Mouse (Mus musculus) right cerebral cortex, postnatal 4 days (tissue): ENCODE results near the gene Scaf1.
"Not testable (repeated sequence)": the region's sequence is repeated elsewhere in the genome, so short reads cannot be mapped to it uniquely, and the experiment has no call there.

Experiments used
- DNase-seq: peaks from one replicate; pipeline ENCODE4 v3.0.0-alpha.2; 2022

Gene Scaf1

DNA sequence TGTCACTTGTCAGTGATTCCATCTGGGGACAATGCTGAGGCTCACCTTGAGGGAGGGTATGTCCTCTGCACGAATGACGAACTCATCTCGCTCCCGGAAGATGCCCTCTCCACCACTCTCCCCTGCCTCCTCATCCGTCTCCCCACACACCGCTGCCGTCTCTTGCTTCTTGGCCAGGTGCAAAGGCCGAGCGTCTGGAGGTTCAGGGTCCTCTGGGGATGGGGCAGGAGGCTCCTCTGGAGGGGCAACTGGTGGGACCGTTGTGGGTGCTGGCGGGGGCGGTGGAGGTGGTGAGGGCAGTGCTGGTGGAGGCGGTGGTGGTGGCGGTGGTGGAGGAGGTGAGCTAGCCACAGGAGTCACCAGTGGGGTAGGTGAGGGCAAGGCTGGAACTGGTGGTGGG is 27.1 kb upstream of the Scaf1 start:
- no peak for DNase-seq

DNA sequence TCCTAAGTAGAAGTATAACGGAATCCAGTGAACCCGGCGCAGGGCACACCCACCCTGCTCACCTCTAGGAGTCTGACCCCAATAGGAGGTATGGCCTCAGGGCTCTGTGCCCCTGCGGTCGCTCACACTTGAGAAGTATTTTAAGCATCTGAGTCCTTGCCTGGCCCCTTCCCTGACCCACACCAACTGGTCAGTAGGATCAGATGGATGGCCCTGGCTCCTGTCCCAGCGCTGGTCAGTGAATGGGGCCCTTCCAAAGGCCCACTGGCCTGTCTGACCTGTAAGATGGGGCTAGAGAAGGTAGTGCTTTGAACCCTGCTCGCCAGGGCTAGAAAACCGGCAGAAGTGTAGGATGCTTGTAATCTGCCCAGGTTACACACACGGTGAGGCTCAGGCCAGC is 24.7 kb upstream of the Scaf1 start:
- no peak for DNase-seq

DNA sequence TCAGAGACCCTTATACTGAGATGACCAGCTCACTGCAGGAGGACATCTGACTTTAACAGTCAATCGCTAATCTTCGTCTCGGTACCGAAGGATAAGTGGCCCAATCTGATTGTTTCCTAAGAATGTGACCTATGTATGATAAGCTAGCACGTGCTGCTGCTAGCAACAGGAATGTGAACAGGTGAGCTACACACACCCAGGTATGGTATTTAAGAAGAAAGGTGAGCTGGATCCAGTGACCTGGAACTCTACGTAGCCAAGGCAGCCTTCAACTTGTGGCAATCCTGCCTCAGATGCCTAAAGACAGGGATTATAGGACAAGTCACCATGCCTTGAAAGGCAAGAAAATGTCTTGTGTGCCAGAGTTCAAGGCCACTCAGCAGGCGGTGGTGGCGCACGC is 22.2 kb upstream of the Scaf1 start:
- DNase-seq, result no peak

DNA sequence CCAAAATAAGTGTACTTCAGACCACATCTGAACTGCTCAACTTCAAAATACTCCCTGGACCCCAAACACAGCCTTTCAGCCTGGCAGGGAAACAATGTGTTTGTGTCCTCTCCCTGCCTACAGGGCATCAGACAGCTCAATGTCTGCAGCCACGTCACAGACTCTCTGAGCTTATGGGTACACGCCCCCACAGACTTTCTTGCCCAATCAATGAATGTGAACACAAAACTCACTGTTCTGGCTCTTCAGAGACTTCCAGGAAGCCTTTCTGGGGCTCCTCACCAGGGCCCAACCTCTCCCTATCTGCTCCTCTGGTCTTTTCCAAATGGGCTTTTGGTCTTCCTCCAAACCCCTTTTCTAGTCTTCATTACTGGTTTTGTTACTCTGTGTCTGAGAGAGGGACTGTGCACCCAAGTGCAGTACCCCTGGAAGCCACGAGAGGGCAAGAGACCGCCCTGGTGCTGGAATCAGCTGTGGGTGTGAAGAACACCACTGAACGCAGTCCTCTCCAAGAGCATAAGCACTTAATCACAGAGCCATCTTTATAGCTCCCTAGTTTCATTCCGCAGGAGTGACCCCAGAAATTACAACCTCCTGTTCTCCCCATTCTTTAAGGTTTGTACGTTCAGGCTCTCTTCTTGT is 21.7 kb upstream of the Scaf1 start:
- peak; percentile 55 for DNase-seq

DNA sequence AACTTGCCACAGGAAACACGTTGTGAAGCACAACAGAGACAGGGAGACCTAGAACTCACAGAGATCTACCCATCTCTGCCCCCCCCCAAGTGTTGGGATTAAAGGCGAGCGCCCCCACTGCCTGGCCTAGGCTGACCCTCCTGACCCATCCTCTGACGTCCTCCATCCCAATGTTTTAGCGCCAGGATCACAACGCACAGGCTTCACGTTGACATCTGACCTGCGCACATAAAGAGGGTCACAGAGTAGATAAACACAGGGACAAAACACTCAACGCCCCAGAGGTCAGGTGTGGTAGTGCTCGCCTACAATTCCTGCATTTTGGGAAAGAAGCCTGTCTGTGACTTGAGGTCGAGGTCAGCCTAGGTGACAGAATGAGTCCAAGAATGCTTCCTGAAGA is 20.5 kb upstream of the Scaf1 start:
- no peak for DNase-seq

DNA sequence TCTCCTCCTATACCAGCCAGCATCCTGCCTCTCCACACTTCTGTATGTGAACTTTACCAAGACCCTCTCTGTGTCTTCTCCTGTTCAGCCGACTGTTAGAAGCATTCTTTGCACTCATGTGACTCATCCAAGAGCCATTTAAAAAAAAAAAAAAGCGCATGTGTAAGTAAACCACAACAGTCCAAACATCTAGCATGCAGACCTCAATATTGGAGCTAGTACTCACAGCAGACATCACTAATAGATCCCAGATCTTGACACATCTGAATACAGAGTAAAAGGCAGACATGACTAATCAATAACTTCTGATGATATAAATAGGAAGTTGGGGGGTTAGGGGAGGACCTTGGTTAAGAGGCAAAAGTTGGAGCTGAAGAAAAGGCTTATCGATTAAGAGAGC is 19.5 kb upstream of the Scaf1 start:
- no peak for DNase-seq

DNA sequence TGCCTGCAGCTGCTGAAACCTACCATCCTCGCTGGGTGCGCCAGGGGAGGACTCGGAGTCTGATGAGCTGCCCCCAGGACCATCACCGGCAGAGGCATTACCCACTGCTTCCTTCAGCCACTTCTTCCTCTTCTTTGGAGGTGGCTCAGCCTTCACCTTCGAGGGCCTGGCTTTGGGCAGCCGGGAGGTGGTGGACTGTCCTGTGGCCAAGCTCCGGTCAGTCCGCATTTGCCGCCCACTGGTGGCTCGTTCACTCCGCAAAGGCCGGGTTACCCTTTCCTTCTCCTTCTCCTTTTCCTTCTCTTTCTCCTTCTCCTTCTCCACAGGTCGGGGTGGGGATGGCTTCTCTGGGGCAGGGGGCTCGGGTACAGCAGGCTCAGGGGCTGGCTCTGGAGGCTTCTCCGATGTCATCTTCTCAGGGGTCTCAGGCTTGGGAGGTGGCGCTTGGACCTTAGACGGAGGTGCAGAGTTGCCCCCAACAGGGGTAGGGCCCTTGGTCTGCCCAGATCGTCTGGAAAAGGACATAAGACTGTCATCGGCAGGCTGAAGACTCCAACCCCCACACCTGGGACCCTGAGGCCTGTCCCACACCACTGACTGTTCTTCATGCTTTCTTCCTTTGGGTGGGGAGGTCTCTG is 17.7 kb upstream of the Scaf1 start:
- no peak for DNase-seq

DNA sequence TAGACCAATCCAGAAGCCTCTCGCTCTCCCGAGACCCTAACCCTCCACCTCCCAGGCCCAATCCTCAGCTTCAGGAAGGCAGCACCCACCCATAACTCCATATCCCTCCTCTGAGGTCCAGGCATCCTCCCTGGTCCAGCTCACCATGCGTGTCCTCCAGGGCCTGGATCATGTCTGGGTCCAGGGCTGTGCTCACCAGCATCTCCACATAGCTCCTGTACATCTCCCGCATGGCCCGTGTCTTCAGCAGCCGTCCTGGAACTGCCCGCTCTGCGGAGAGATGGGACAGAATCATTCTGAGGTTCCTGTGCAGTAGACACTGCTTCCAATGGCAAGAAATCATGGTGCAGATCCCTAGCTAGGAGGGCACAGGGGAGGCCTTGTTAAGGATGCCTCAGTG is 14.7 kb upstream of the Scaf1 start:
- no peak for DNase-seq

DNA sequence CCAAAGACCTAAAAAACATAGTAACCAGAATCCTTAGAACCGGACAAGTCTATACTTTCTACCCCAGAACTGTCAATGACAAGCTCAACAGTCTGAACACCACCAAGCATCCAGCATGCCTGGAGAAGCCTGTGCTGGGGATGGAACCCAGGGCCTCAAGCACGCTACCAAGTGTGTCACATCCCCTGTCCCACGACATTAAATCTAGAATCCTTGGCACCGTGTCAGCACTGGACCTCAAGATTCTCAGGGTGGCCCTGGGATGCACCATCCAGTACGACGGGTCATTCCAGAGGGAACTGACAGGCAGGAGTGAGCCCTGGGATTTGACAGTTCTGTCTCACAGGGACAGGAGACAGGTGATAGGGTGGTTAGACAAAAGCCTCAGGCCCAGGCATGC is 13.8 kb upstream of the Scaf1 start:
- no peak for DNase-seq

DNA sequence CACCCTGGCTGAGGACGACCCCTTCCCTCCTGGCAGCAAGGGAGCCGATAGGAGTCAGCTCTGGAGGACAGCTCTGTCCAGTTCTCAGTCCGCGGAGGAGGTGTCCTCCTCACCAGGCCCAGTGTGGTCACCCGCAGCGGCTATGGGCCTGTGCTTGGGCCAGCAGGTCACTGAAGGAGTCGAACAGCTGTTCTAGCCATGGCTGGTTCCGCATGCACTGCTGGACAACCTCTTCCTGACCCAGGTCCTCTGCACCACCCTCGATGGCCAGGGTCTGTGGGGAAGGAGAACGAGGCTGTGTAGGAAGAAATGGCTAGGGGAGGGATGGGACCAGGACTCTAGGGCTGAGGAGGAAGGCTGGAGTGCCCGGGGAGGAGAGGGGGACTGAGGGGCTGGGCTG is 12.2 kb upstream of the Scaf1 start:
- no peak for DNase-seq

DNA sequence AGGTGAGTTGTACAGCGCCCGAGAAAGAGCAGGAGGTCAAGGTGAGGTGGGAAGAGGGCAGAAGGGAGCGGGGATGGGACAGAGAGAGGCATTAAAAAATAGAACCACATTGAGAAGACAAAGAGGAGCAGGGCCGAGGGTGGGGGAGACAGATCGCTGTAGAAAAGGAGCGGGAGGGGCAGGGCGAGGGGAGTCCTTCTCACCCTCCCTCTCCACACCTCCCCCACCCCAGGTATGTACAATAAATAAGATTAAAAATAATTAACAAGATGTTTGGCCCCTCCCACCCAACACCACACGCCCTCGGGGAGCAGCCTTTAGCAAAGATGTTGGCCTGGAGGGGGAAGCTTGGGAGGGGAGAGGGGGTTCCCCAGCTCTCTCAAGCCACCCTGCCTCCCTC is 11.6 kb upstream of the Scaf1 start:
- no peak for DNase-seq

DNA sequence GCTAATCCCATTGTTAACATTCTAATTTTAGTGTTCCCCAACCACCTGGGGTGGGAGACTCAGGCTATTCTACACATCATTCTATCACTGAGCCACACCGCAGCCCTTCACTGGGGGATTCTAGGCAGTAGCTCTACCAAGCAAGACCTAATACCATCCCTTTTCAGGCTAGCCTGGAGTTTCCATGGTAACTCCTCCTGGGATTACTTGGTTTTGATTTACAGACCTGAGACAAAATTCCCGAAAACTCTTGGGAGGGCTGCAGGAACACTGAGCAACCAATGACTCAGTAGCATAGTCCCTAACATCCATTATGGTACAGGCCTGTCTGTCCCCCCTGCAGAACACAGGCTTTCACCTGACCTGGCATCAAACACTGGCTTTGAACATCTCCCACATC is 10.1 kb upstream of the Scaf1 start:
- DNase-seq, result no peak

DNA sequence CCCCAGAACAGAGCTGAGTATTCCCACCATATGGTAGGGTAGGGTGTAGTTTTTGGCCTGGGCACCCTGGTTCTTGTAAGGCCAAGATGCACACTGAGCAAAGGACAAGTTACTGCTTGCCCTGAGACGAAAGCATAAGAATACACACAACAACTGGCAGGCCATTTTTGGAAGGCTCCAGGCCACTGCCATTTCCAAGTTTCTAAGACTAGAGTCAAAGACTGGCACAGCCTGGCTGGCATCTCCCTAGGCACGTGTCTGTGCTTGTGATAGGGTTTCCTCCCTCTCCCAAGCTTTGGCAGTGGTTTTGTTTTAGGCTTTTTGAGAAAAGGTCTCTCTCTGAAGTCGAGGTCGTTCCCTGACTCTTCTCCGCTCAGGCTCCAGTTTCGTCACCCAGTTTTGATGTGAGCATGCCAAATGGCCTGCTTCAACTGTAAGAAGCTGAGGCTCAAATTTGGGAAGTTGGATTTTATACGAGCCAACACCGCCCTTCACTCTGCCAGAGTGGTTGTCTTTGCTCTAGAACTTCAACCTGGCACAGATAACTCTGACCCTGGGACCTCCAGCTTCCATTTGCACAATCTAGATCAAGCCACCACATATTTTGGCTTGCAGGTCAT is 9.5 kb upstream of the Scaf1 start:
- no peak for DNase-seq

DNA sequence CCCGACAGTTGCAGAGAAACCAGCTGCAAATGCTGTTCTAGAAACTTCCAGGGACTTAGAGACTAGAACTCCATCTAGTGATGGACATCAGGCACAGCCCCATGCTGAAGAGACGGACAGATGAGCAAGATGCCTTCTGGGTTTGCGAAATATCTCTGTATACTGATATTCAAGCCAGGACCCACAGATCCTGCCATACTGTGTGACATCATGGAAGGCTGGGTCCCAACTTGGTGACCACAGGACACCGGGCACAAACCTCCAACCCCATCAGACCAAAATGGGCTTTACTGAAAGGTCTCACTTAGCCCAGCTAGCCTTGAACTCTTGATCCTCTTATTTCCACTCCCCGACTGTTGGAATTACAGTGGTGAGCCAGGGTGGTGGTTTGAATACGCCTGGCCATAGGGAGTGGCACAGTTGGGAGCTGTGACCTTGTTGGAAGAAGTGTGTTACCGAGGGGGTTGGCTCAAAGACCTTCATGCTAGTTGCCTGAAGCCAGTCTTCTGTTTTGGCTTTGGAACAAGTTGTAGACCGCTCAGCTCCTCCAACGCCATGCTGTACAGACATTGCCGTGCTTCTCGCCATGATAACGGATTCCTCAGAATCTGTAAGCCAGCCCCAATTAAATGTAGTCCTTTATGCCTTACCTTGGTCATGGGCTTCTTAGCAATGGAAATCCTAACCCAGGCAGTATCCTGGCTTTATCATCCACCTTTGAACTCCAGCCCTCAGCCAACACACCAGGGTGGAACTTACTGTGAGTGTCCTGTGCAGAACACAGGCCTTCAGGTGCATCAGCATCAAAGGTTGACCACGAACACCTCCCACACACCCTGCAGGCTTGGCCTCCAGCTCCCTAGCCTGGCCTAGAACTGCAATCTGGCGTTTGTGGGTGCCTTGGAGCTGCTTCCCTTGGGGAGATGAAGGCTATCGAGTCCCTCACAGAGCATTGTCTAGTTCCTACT is 8.4 kb upstream of the Scaf1 start:
- DNase-seq, result no peak

DNA sequence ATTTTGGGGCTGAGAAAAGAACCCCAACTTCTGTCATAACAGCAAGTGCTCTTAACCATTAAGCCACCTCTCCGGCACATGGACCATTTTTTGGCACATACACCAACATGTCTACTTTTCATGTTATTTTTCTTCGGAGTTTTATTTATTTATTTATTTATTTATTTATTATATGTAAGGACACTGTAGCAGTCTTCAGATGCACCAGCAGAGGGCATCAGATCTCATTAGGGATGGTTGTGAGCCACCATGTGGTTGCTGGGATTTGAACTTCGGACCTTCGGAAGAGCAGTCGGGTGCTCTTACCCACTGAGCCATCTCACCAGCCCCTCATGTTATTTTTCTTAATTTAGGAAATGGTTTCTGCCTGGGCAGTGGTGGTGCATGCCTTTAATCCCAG is 7.5 kb upstream of the Scaf1 start:
- DNase-seq, result not testable (repeated sequence)

DNA sequence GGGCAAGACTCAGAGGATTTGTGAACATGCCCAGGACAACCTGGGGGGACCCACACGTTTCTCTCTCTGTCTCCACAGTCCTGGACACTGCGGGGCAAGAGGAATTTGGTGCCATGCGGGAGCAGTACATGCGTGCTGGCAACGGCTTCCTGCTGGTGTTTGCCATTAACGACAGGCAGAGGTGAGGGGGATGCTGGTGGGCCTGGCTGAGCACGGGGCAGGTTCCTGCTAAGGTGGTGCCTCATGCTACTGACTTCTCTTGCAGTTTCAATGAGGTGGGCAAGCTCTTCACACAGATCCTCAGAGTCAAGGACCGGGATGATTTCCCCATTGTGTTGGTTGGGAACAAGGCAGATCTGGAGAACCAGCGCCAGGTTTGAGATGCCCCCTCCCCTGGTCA is 4.1 kb upstream of the Scaf1 start:
- DNase-seq, result no peak

DNA sequence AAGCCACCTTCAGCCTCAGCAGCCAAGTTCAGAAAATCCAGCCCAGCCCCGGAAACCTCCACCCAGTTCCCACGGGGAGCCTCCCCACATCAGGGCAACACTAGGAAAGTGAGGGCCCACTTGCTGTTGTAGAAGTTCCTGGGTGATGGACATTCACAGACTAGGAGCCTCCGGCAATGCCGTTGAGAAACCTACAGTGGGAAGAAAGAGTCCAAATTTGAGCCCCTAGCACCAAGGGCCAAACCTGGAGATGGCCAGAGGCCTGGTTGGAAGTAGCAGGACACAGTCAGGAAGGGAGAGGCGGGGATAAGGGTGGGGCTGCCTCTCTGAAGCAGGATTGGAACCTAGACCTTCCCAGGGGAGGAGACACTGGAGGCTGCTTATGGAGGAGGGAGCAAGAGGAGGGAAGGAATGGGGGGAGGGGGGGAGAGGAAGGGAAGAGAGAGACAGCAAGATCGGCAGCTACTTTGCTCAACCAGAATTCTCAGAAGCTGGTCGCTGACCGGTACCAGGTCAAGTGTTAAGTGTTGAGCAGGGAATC is 2.9 kb upstream of the Scaf1 start:
- DNase-seq, result no peak

DNA sequence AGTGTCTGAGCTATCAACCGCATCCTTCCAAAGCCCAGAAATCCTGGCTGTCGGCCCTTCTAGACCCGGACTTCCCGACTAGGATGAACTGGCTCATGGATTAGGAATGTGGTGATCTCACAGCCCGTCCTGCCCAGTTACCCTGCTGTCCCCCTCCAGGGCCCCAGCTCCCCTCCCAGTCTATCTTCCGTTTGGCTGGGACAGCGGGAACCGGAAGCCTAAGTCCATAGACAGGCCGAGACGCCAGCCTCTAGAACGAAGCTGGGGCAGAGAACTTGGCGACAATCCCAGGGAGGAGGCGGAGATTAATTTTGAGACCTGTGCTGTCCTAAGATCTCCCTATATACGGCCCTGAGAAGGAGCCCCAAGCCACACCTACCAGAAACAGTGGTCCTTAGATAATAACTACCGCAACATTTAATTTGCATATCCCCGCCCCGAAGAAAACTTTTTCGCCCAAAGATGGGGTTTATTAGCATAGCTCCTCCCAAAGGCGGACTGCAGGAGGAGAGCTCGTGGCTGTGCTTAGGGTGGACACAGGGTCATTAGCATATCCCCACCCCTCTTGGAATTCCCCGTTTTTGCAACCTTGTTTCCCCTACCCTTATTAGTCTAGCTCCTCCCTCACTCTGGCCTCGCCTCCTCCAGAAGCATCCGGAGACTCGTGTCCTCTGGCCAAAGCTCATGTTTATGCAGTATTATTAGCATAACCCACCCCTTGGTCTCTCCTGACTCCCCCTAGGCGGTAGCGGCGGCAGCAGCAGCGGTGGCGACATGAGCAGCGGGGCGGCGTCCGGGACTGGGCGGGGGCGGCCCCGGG is 1.3 kb upstream of the Scaf1 start, which contains the start of gene Rras:
Rras (plus strand) TSS at position 720 of the 820 bp plus-strand sequence.
- peak; percentile 50 for DNase-seq

DNA sequence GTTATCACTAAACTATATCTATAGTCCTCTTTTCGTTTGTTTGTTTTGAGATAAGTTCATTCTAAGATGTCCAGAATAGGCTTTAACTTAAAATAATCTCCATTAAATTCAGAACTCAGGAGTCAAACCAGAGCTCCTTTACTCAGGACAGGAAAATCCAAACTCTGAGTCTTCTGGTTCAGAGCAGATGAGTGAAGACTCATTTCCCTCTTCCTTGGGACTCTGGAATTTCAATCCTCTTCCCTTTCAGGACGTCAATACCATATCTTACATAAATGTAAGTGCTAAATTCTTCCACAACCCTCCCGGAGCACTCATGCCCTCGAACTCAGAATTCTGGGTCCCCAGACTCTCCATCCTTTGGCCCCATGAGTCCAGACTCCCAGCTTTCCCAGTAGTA is 598 bp upstream of the Scaf1 start:
- DNase-seq, result no peak

DNA sequence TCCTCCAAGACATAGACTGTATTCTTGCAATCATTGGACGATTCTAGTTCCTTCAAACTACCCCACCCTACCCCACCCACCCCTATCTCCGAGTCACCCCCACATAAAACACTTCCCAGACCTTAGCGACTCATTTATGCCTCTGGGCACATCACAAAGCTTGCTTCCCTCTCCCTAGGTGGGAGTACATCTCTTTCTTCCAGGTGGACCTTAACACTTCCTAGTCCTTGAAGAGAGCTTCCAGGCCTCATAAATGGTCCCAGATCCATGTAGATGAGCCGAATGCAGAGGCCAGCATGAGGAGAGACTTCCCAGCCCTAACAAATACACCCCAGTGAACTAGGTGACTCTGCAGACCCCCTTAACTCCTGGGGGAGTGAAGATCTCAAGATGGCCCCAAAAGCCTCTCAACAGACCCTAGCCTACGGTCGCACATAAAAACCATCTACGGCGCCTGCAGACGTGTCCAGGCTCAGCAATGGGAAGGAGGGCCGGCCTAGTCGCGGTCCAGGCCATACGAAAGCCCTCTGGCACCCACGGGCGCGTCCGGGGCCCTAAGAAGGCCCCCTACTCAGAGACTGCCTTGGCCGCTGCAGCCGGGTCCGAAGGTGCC is 713 bp downstream of the Scaf1 start:
- no peak for DNase-seq

DNA sequence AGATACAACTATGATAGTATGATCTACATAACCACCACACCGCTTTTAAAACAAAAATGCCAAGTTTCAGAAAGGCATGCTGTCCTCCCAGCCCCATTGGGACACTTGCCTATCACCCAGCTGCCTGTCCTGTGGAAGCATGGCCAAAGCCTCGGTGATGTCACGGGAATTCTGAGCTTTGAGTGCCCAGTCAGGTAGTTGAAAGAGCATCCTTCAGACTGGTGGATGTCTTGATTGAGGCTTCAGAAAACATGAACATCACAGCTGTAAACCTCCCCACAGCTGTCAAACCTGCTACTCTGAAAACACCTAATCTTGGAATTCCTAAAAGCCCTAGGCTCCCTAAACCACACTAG is 2.1 kb downstream of the Scaf1 start:
- no peak for DNase-seq
